8 mouse cellular contexts compared by ENCODE assay signal in the genomic region with DNA sequence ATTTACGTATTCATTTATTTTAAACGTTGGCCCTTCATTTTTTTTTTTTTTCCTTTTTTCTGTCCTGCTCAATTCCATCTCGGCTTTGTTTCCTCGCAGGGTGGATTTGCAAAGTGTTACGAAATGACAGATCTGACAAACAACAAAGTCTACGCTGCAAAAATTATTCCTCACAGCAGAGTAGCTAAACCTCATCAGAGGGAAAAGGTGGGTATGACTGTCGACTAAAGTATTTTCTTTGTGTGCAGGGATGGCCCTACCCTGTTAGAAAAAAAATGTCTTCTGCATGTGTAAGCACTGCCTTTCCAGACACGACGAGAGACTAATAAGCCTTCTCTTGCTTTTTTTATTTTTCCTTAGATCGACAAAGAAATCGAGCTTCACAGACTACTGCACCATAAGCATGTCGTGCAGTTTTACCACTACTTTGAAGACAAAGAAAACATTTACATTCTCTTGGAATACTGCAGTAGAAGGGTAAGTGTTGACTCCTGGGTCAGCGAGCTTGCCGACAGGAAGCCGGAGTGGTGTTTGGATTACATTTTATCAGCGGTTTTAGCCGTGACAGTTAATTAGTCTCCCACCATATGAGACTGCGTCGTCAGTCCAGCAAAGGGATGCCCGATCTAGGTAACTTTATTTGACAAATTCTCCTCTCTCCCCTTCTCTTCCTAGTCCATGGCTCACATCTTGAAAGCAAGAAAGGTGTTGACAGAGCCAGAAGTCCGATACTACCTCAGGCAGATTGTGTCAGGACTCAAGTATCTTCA. TPM values are rescaled to one million over a fixed set of nuclear protein-coding genes. Genes with fewer than 3 reads are reported as not detected.
DNase-seq lines count a peak whose midpoint lies in the region; ATAC-seq and TF ChIP-seq lines count a peak whose summit lies in the region.

No protein-coding gene starts in this region.

- H3K36me3 ChIP-seq in hindbrain, embryonic 14.5 days (replicated peaks; ENCODE audit: control insufficient read depth, insufficient read depth): peaks cover 43% of the 10 kb centered on the region
- peaks cover 36% of the 10 kb centered on the region for H3K36me3 ChIP-seq in lung, embryonic 15.5 days
- peaks cover 16% of the 10 kb centered on the region for H3K36me3 ChIP-seq in stomach, postnatal 0 days (ENCODE audit: control insufficient read depth, insufficient read depth, low read length)

- WGBS in hindbrain, embryonic 14.5 days: 19% methylated on average over 21 of the region's 21 CpGs
- WGBS in lung, embryonic 15.5 days: 1% methylated on average over 21 of the region's 21 CpGs
- 4% methylated on average over 21 of the region's 21 CpGs for WGBS in stomach, postnatal 0 days

- no peaks in the 10 kb centered on the region for H3K27me3 ChIP-seq in hindbrain, embryonic 14.5 days (ENCODE audit: control insufficient read depth, insufficient read depth, low read length)
- H3K27me3 ChIP-seq in lung, embryonic 15.5 days: no peaks in the 10 kb centered on the region
- H3K27me3 ChIP-seq in stomach, postnatal 0 days (ENCODE audit: control insufficient read depth, insufficient read depth, low read length): no peaks in the 10 kb centered on the region

- H3K9me3 ChIP-seq in hindbrain, embryonic 14.5 days (ENCODE audit: control insufficient read depth, low read length): peaks cover 14% of the 10 kb centered on the region
- no peaks in the 10 kb centered on the region for H3K9me3 ChIP-seq in lung, embryonic 15.5 days
- H3K9me3 ChIP-seq in stomach, postnatal 0 days (ENCODE audit: control insufficient read depth, low read length): no peaks in the 10 kb centered on the region

- peak overlapping the region; percentile 90 for H3K4me3 ChIP-seq in hindbrain, embryonic 14.5 days (replicated peaks; ENCODE audit: low read length)
- H3K4me3 ChIP-seq in lung, embryonic 15.5 days: peak overlapping the region; percentile 83
- peak overlapping the region; percentile 80 for H3K4me3 ChIP-seq in stomach, postnatal 0 days (ENCODE audit: low read depth, low read length)

- peak overlapping the region; percentile 96 for H3K4me2 ChIP-seq in hindbrain, embryonic 14.5 days (replicated peaks)
- peak overlapping the region; percentile 85 for H3K4me2 ChIP-seq in lung, embryonic 15.5 days
- H3K4me2 ChIP-seq in stomach, postnatal 0 days (replicated peaks; ENCODE audit: low read depth): peak overlapping the region; percentile 98

- TF ChIP-seq CTCF in stomach, postnatal 0 days (IDR thresholded peaks at IDR 0.05; ENCODE audit: low read depth): no peak

- peak; percentile 9 for DNase-seq in CD4-positive, CD25-positive, alpha-beta regulatory T cell, adult 2 months (ENCODE audit: low read depth, low spot score)
- peak; percentile 41 for DNase-seq in embryo, embryonic 9.5 days (ENCODE audit: extremely low spot score)
- peak; percentile 54 for DNase-seq in hindbrain, embryonic 14.5 days (ENCODE audit: low spot score)
- no peak for DNase-seq in stomach, postnatal 0 days (ENCODE audit: low spot score)
- DNase-seq in spleen, postnatal 14 days (ENCODE audit: low spot score in 2 of 2): no peak
- no peak for DNase-seq in gastrocnemius, postnatal 14 days

- H3K27ac ChIP-seq in hindbrain, embryonic 14.5 days: peak overlapping the region; percentile 92
- H3K27ac ChIP-seq in lung, embryonic 15.5 days: peak overlapping the region; percentile 93
- H3K27ac ChIP-seq in stomach, postnatal 0 days (replicated peaks): no peak overlapping the region; the same call in 1 of the 2 replicates

- no peak for TF ChIP-seq EP300 in stomach, postnatal 0 days (optimal IDR thresholded peaks at IDR 0.05)

- ATAC-seq in CD4-positive, CD25-positive, alpha-beta regulatory T cell, adult 4 months: no peak
- no peak for ATAC-seq in hindbrain, embryonic 14.5 days (ENCODE audit: low FRiP score)
- ATAC-seq in lung, embryonic 15.5 days (ENCODE audit: borderline replicate concordance, extremely low read depth, low FRiP score, low TSS enrichment): no peak
- ATAC-seq in stomach, postnatal 0 days (ENCODE audit: low FRiP score, low TSS enrichment): no peak

- H3K9ac ChIP-seq in hindbrain, embryonic 14.5 days: peak overlapping the region; percentile 97
- peak overlapping the region; percentile 91 for H3K9ac ChIP-seq in lung, embryonic 15.5 days
- H3K9ac ChIP-seq in stomach, postnatal 0 days (ENCODE audit: low read length): peak overlapping the region; percentile 85

- intact Hi-C loops in gastrocnemius, postnatal 14 days (cut with DNase I; ENCODE audit: low total_unique reads): no loop called here

- peaks cover 16% of the 10 kb centered on the region; the same call in 1 of the 2 replicates for H3K4me1 ChIP-seq in hindbrain, embryonic 14.5 days (replicated peaks; ENCODE audit: control insufficient read depth, insufficient read depth, low read length)
- peaks cover 20% of the 10 kb centered on the region for H3K4me1 ChIP-seq in lung, embryonic 15.5 days
- H3K4me1 ChIP-seq in stomach, postnatal 0 days (replicated peaks; ENCODE audit: control insufficient read depth, insufficient read depth): no peaks in the 10 kb centered on the region

RNA-seq across cellular contexts. Expression of gene Plk2, which starts 1.3 kb away (rescaled TPM):
- polyA plus RNA-seq in CD4-positive, CD25-positive, alpha-beta regulatory T cell, adult 4 months (2017; shearing (Covaris generic)): 1 to 10 TPM; 1.7 to 4.1 TPM
- 142 and 150 TPM in 2 replicates for polyA plus RNA-seq in hindbrain, embryonic 14.5 days (2014; fragmentation: Nextera tagmentation; extraction: Ambion mirVana)
- polyA plus RNA-seq in lung, embryonic 15.5 days (2015; fragmentation: Nextera tagmentation; extraction: Ambion mirVana): 257 and 260 TPM in 2 replicates
- 41.5 and 47.6 TPM in 2 replicates for polyA plus RNA-seq in stomach, postnatal 0 days (2015; fragmentation: Nextera tagmentation; extraction: Ambion mirVana)
- 10 to 100 TPM; 20.6 TPM for total RNA-seq in gastrocnemius, postnatal 14 days (2021)

RNA-seq across cellular contexts. Expression of gene Gapt, which starts 39.1 kb away (rescaled TPM):
- under 1 TPM in 1 of 2 experiments, not detected in 1; 0.98 TPM for polyA plus RNA-seq in CD4-positive, CD25-positive, alpha-beta regulatory T cell, adult 4 months (2017; shearing (Covaris generic))
- polyA plus RNA-seq in hindbrain, embryonic 14.5 days (2014; fragmentation: Nextera tagmentation; extraction: Ambion mirVana): 0.09 TPM in 1 of 2 replicates, not detected in the other
- 0.56 and 0.72 TPM in 2 replicates for polyA plus RNA-seq in lung, embryonic 15.5 days (2015; fragmentation: Nextera tagmentation; extraction: Ambion mirVana)
- polyA plus RNA-seq in stomach, postnatal 0 days (2015; fragmentation: Nextera tagmentation; extraction: Ambion mirVana): 0.06 and 0.07 TPM in 2 replicates
- under 1 TPM in 1 of 2 experiments, not detected in 1; 0.12 TPM for total RNA-seq in gastrocnemius, postnatal 14 days (2021)

Comparison
In these comparisons a context has a peak if more than half of its experiments do, and no peak if none do; other contexts are left out.
1. DNase-seq: peak in CD4-positive, CD25-positive, alpha-beta regulatory T cell, adult 2 months (single experiment), embryo, embryonic 9.5 days (single experiment) and hindbrain, embryonic 14.5 days (single experiment); none in stomach, postnatal 0 days (single experiment), spleen, postnatal 14 days (0 of 2) and gastrocnemius, postnatal 14 days (single experiment).
2. Peak in every context shown above with its lines, with median percentiles within 50 percentile points of each other: H3K4me2 ChIP-seq, H3K4me3 ChIP-seq and H3K9ac ChIP-seq.